Mouse (Mus musculus): Measurements from ENCODE around the gene Nol3. TPM values are rescaled to one million over a fixed set of nuclear protein-coding genes. Genes with fewer than 3 reads are reported as not detected.
"Not testable (repeated sequence)": the region's sequence is repeated elsewhere in the genome, so short reads cannot be mapped to it uniquely, and the experiment has no call there.

Nol3 gene
- polyA plus RNA-seq (2012; rRNA removed), result 14.3 and 15.5 TPM in 2 replicates

DNA sequence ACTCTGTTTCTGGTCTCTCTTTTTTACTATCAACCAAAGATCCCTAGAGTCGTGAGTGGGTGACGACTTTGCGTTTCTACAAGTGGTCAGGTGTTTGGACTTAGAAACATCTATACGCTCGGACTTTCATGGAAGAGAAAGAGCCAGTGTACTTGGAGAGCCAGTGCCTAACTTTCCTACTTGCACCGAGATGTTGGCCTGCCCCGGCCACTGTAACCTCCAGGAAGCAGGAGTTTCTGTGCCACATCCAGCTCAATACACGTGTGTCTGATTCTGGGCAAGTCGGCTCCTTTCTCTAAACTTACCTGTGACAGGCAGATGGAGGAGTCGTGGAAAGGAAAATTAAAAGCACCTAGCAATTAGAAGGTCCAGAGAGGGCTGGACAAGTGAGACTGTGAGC is at the start of gene Nol3:
Nol3 (plus strand) TSS at position 301 of the 400 bp plus-strand sequence.
- H3K27ac ChIP-seq (ENCODE audit: insufficient read depth, low read length), result no peak within 1 kb of the TSS
- H3K4me1 ChIP-seq (ENCODE audit: control insufficient read depth, insufficient read depth, low read length), result peaks cover 3% of the 10 kb centered on the region; the same call in 1 of the 2 replicates
- H3K4me3 ChIP-seq (ENCODE audit: insufficient read depth, low read length), result peak within 1 kb of the TSS; percentile 52
- TF ChIP-seq CTCF (IDR thresholded peaks at IDR 0.05; ENCODE audit: extremely low read depth, insufficient read depth, low read length) (no peak), POLR2A (IDR thresholded peaks at IDR 0.05; ENCODE audit: extremely low read depth, insufficient read depth, low read length) (no peak)

- Histone ChIP-seq H3K4me3 (ENCODE audit: insufficient read depth, low read length) (no peak overlapping the region), H3K4me1 (ENCODE audit: control insufficient read depth, insufficient read depth, low read length) (no peaks in the 10 kb centered on the region), H3K27ac (ENCODE audit: insufficient read depth, low read length) (no peak overlapping the region; the same call in 1 of the 2 replicates)
- TF ChIP-seq POLR2A (IDR thresholded peaks at IDR 0.05; ENCODE audit: extremely low read depth, insufficient read depth, low read length), result no peak
- no peak for TF ChIP-seq CTCF (IDR thresholded peaks at IDR 0.05; ENCODE audit: extremely low read depth, insufficient read depth, low read length)
Measured at GRCm38 (mm10) chr8:105231503-105232320, 44.2 kb upstream of the Nol3 start.

- not testable (repeated sequence) for H3K27ac ChIP-seq (ENCODE audit: insufficient read depth, low read length); H3K4me3 ChIP-seq (ENCODE audit: insufficient read depth, low read length); H3K4me1 ChIP-seq (ENCODE audit: control insufficient read depth, insufficient read depth, low read length)
Measured at GRCm38 (mm10) chr8:105232321-105232693, 43.6 kb upstream of the Nol3 start.

GRCm38 (mm10) chr8:105233126-105233935 is 42.6 kb upstream of the Nol3 start:
- Histone ChIP-seq H3K4me1 (ENCODE audit: control insufficient read depth, insufficient read depth, low read length) (no peaks in the 10 kb centered on the region), H3K4me3 (ENCODE audit: insufficient read depth, low read length) (no peak overlapping the region), H3K27ac (ENCODE audit: insufficient read depth, low read length) (no peak overlapping the region)
- TF ChIP-seq POLR2A (IDR thresholded peaks at IDR 0.05; ENCODE audit: extremely low read depth, insufficient read depth, low read length), result no peak
- no peak for TF ChIP-seq CTCF (IDR thresholded peaks at IDR 0.05; ENCODE audit: extremely low read depth, insufficient read depth, low read length)

- no peak overlapping the region for H3K4me3 ChIP-seq (ENCODE audit: insufficient read depth, low read length)
- TF ChIP-seq POLR2A (IDR thresholded peaks at IDR 0.05; ENCODE audit: extremely low read depth, insufficient read depth, low read length) (no peak), CTCF (IDR thresholded peaks at IDR 0.05; ENCODE audit: extremely low read depth, insufficient read depth, low read length) (no peak)
- H3K4me1 ChIP-seq (ENCODE audit: control insufficient read depth, insufficient read depth, low read length), result no peaks in the 10 kb centered on the region
- no peak overlapping the region for H3K27ac ChIP-seq (ENCODE audit: insufficient read depth, low read length)
Measured at GRCm38 (mm10) chr8:105235206-105235605, 40.7 kb upstream of the Nol3 start.

- H3K4me1 ChIP-seq (ENCODE audit: control insufficient read depth, insufficient read depth, low read length), result no peaks in the 10 kb centered on the region
- H3K4me3 ChIP-seq (ENCODE audit: insufficient read depth, low read length), result no peak overlapping the region
- no peak overlapping the region for H3K27ac ChIP-seq (ENCODE audit: insufficient read depth, low read length)
- TF ChIP-seq POLR2A (IDR thresholded peaks at IDR 0.05; ENCODE audit: extremely low read depth, insufficient read depth, low read length), result no peak
- TF ChIP-seq CTCF (IDR thresholded peaks at IDR 0.05; ENCODE audit: extremely low read depth, insufficient read depth, low read length), result no peak
Measured at GRCm38 (mm10) chr8:105237442-105238142, 38.3 kb upstream of the Nol3 start.

DNA sequence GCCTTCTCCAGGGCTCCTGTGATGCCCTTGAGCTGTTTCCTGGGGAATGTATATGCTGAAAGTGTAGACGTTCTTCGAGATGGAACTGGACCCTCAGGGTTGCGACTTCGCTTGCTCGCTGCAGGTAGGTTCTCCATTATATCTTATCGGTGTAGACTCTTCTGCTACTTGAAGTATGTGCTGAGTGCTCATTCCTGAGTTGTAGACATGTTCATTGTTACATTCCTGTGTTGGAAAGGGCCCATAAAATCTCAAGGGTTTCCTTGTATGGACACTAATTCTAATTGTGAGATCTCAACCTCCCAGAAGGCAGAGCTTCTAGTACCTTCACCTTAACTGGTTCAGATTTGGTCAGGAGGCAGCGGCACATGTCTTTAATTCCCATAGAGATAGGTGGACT is 34.9 kb upstream of the Nol3 start:
- Histone ChIP-seq H3K4me3 (ENCODE audit: insufficient read depth, low read length) (no peak overlapping the region), H3K4me1 (ENCODE audit: control insufficient read depth, insufficient read depth, low read length) (no peaks in the 10 kb centered on the region), H3K27ac (ENCODE audit: insufficient read depth, low read length) (no peak overlapping the region)
- TF ChIP-seq POLR2A (IDR thresholded peaks at IDR 0.05; ENCODE audit: extremely low read depth, insufficient read depth, low read length) (no peak), CTCF (IDR thresholded peaks at IDR 0.05; ENCODE audit: extremely low read depth, insufficient read depth, low read length) (no peak)

- no peak overlapping the region for H3K27ac ChIP-seq (ENCODE audit: insufficient read depth, low read length)
- no peaks in the 10 kb centered on the region for H3K4me1 ChIP-seq (ENCODE audit: control insufficient read depth, insufficient read depth, low read length)
- H3K4me3 ChIP-seq (ENCODE audit: insufficient read depth, low read length), result no peak overlapping the region
- TF ChIP-seq POLR2A (IDR thresholded peaks at IDR 0.05; ENCODE audit: extremely low read depth, insufficient read depth, low read length), result no peak
- TF ChIP-seq CTCF (IDR thresholded peaks at IDR 0.05; ENCODE audit: extremely low read depth, insufficient read depth, low read length), result no peak
Measured at GRCm38 (mm10) chr8:105251954-105252353, 24.0 kb upstream of the Nol3 start.

- Histone ChIP-seq H3K27ac (ENCODE audit: insufficient read depth, low read length) (no peak overlapping the region), H3K4me1 (ENCODE audit: control insufficient read depth, insufficient read depth, low read length) (no peaks in the 10 kb centered on the region)
Measured at GRCm38 (mm10) chr8:105252680-105253537, 23.0 kb upstream of the Nol3 start.

More at GRCm38 (mm10) chr8:105252680-105253537, 23.0 kb upstream of the Nol3 start:
- TF ChIP-seq POLR2A (IDR thresholded peaks at IDR 0.05; ENCODE audit: extremely low read depth, insufficient read depth, low read length) (no peak), CTCF (IDR thresholded peaks at IDR 0.05; ENCODE audit: extremely low read depth, insufficient read depth, low read length) (no peak)
- H3K4me3 ChIP-seq (ENCODE audit: insufficient read depth, low read length), result no peak overlapping the region
